Mouse (Mus musculus) G1E (cell line): ENCODE results near the gene Dnaaf5. TPM values are rescaled to one million over a fixed set of nuclear protein-coding genes. Genes with fewer than 3 reads are reported as not detected.

ENCODE experiments used
- ATAC-seq: 2 replicates; pipeline ENCODE4 v1.8.0; 2016; ENCODE audit warnings: mild to moderate bottlenecking; ENCODE audit not compliant: insufficient number of reproducible peaks, poor library complexity, low FRiP score, severe bottlenecking; ENCODE audit errors: extremely low read depth
- DNase-seq: peaks from one replicate; pipeline ENCODE4 v3.0.0; 2012; ENCODE audit warnings: low spot score
- H3K27me3 ChIP-seq: 2 replicates; pipeline ENCODE4 v1.6.1; 2012; ENCODE audit warnings: mild to moderate bottlenecking, low read length, inconsistent platforms; ENCODE audit not compliant: insufficient read depth
- H3K36me3 ChIP-seq: replicated peaks from 2 replicates; pipeline ENCODE3; 2012; ENCODE audit warnings: mild to moderate bottlenecking, inconsistent platforms
- H3K4me1 ChIP-seq: 2 replicates; pipeline ENCODE4 v1.6.1; 2012; ENCODE audit warnings: low read depth, low read length, inconsistent platforms, mixed read lengths; ENCODE audit not compliant: insufficient read depth
- H3K4me3 ChIP-seq: 2 replicates; pipeline ENCODE4 v1.5.1; 2012; ENCODE audit warnings: low read depth, mild to moderate bottlenecking, inconsistent platforms, low read length, moderate library complexity, mixed read lengths
- H3K9me3 ChIP-seq: replicated peaks from 2 replicates; pipeline ENCODE4 v1.6.1; 2012; ENCODE audit warnings: inconsistent platforms
- CTCF ChIP-seq: IDR thresholded peaks from 2 replicates; pipeline ENCODE4 v1.5.1; 2012; ENCODE audit warnings: low read depth, low read length, inconsistent platforms, mixed read lengths
- GATA1 ChIP-seq: IDR thresholded peaks from 2 replicates; pipeline ENCODE4 v1.6.1; 2012; ENCODE audit warnings: borderline replicate concordance, low read length, inconsistent platforms, mixed read lengths
- GATA2 ChIP-seq: IDR thresholded peaks from 2 replicates; pipeline ENCODE4 v1.6.1; 2012; ENCODE audit warnings: low read depth, low read length, inconsistent platforms, borderline replicate concordance
- POLR2AphosphoS5 ChIP-seq: IDR thresholded peaks from 2 replicates; pipeline ENCODE4 v1.6.1; 2012; ENCODE audit warnings: low read depth, low read length, inconsistent platforms; ENCODE audit not compliant: insufficient replicate concordance
- TAL1 ChIP-seq: conservative IDR thresholded peaks from 2 replicates; pipeline ENCODE4 v1.6.1; 2012; ENCODE audit warnings: low read depth, low read length, inconsistent platforms, mixed read lengths
- polyA plus RNA-seq: library from polyadenylated mRNA; stranded (reverse); fragments of >175 nt; gene quantifications from 2 replicates; pipeline ENCODE4 v1.2.3, GENCODE M21; 2012
- total RNA-seq, 2 experiments: library from RNA; stranded (forward) in 1 of 2; stranded (reverse) in 1 of 2; fragments of 200-1000 nt in 1 of 2; fragments of >200 nt in 1 of 2; fragmentation: Nextera tagmentation in 1 of 2; gene quantifications; 2 replicates each; pipeline ENCODE4 v1.2.3; 2014 to 2017

Dnaaf5 gene
- total and polyA plus RNA-seq, 3 experiments, result 9.8 to 72.6 (median 23.8) TPM

GRCm38 (mm10) chr5:139166781-139167361 lies 16.8 kb downstream of the Dnaaf5 start:
- peaks cover 97% of the 10 kb centered on the region for H3K36me3 ChIP-seq
- DNase-seq (no peak), ATAC-seq (no peak)
- no peak for TF ChIP-seq POLR2AphosphoS5
- H3K4me3 ChIP-seq, result no peak overlapping the region
- peaks cover 2% of the 10 kb centered on the region; the same call in 1 of the 2 replicates for H3K4me1 ChIP-seq
- H3K9me3 ChIP-seq, result no peaks in the 10 kb centered on the region
- H3K27me3 ChIP-seq, result no peaks in the 10 kb centered on the region; the same call in 1 of the 2 replicates

GRCm38 (mm10) chr5:139167548-139167947 lies 17.5 kb downstream of the Dnaaf5 start:
- no peak for DNase-seq
- no peak for ATAC-seq
- Histone ChIP-seq H3K4me1 (peaks cover 2% of the 10 kb centered on the region; the same call in 1 of the 2 replicates), H3K9me3 (no peaks in the 10 kb centered on the region), H3K4me3 (no peak overlapping the region), H3K27me3 (no peaks in the 10 kb centered on the region; the same call in 1 of the 2 replicates), H3K36me3 (peaks cover 97% of the 10 kb centered on the region)
- TF ChIP-seq GATA2 (no peak), GATA1 (no peak), TAL1 (no peak), POLR2AphosphoS5 (no peak), CTCF (no peak)

GRCm38 (mm10) chr5:139171929-139172328 lies 21.9 kb downstream of the Dnaaf5 start:
- ATAC-seq, result no peak
- TF ChIP-seq CTCF (no peak), GATA2 (no peak)
- Histone ChIP-seq H3K27me3 (no peaks in the 10 kb centered on the region), H3K4me1 (peaks cover under 1% of the 10 kb centered on the region; the same call in 1 of the 2 replicates), H3K36me3 (peaks cover 93% of the 10 kb centered on the region), H3K9me3 (no peaks in the 10 kb centered on the region), H3K4me3 (no peak overlapping the region)
- DNase-seq, result no peak

- no peak for DNase-seq
- no peaks in the 10 kb centered on the region for H3K9me3 ChIP-seq
- no peaks in the 10 kb centered on the region for H3K4me1 ChIP-seq
- no peak for ATAC-seq
- H3K36me3 ChIP-seq, result peaks cover 94% of the 10 kb centered on the region
- no peak for TF ChIP-seq POLR2AphosphoS5
- TF ChIP-seq CTCF, result no peak
- TF ChIP-seq GATA2, result no peak
- no peaks in the 10 kb centered on the region for H3K27me3 ChIP-seq
- no peak overlapping the region for H3K4me3 ChIP-seq
Observed at GRCm38 (mm10) chr5:139174141-139174540, 24.1 kb downstream of the Dnaaf5 start.

- H3K4me3 ChIP-seq, result no peak overlapping the region
- no peak for TF ChIP-seq GATA2
- TF ChIP-seq TAL1, result no peak
- no peak for TF ChIP-seq POLR2AphosphoS5
- TF ChIP-seq CTCF, result no peak
- TF ChIP-seq GATA1, result no peak
- DNase-seq, result no peak
Observed at GRCm38 (mm10) chr5:139174556-139175547, 24.8 kb downstream of the Dnaaf5 start.

GRCm38 (mm10) chr5:139178895-139179631 lies 29.0 kb downstream of the Dnaaf5 start:
- Histone ChIP-seq H3K4me1 (no peaks in the 10 kb centered on the region), H3K36me3 (peaks cover 99% of the 10 kb centered on the region), H3K4me3 (no peak overlapping the region), H3K27me3 (no peaks in the 10 kb centered on the region), H3K9me3 (no peaks in the 10 kb centered on the region)
- ATAC-seq (peak; percentile 76), DNase-seq (peak; percentile 57)
- TF ChIP-seq POLR2AphosphoS5 (no peak), TAL1 (no peak), GATA1 (no peak), CTCF (peak; percentile 86)

More at GRCm38 (mm10) chr5:139174556-139175547, 24.8 kb downstream of the Dnaaf5 start:
- H3K9me3 ChIP-seq, result no peaks in the 10 kb centered on the region
- no peaks in the 10 kb centered on the region for H3K27me3 ChIP-seq
- peaks cover 97% of the 10 kb centered on the region for H3K36me3 ChIP-seq
- no peak for ATAC-seq
- no peaks in the 10 kb centered on the region for H3K4me1 ChIP-seq
